Mouse (Mus musculus) thymus, adult 2 months (tissue): ENCODE data around the gene Usf3. TPM values are rescaled to one million over a fixed set of nuclear protein-coding genes. Genes with fewer than 3 reads are reported as not detected.

Source experiments
- DNase-seq: peaks from one replicate; pipeline ENCODE4 v3.0.0; 2021
- H3K27ac ChIP-seq: fragments of 200-500 bp; 2 replicates; pipeline ENCODE4 v1.5.1; 2012; ENCODE audit warnings: low read length, control low read depth; ENCODE audit not compliant: control insufficient read depth, insufficient read depth
- H3K27me3 ChIP-seq: fragments of 200-500 bp; 2 replicates; pipeline ENCODE4 v1.6.1; 2012; ENCODE audit warnings: mild to moderate bottlenecking, low read length, moderate library complexity, mixed read lengths; ENCODE audit not compliant: control insufficient read depth, insufficient read depth
- H3K36me3 ChIP-seq: fragments of 200-500 bp; 2 replicates; pipeline ENCODE4 v1.6.1; 2012; ENCODE audit warnings: mild to moderate bottlenecking, low read length, moderate library complexity; ENCODE audit not compliant: control insufficient read depth, insufficient read depth
- H3K4me1 ChIP-seq: fragments of 200-500 bp; replicated peaks from 2 replicates; pipeline ENCODE4 v1.6.1; 2012; ENCODE audit warnings: low read length; ENCODE audit not compliant: control insufficient read depth, insufficient read depth
- H3K4me3 ChIP-seq: fragments of 200-500 bp; 2 replicates; pipeline ENCODE4 v1.5.1; 2012; ENCODE audit warnings: mild to moderate bottlenecking, low read length, control low read depth, moderate library complexity; ENCODE audit not compliant: control insufficient read depth, insufficient read depth
- CTCF ChIP-seq: fragments of 200-500 bp; IDR thresholded peaks from 2 replicates; pipeline ENCODE4 v1.5.1; 2012; ENCODE audit warnings: mild to moderate bottlenecking, control low read depth, low read length, moderate library complexity, borderline replicate concordance; ENCODE audit not compliant: control insufficient read depth, poor library complexity, insufficient read depth; ENCODE audit errors: extremely low read depth
- POLR2A ChIP-seq: fragments of 200-500 bp; IDR thresholded peaks from 2 replicates; pipeline ENCODE4 v1.6.1; 2012; ENCODE audit warnings: mild to moderate bottlenecking, low read length, control low read depth, moderate library complexity; ENCODE audit not compliant: control insufficient read depth, poor library complexity, insufficient read depth; ENCODE audit errors: extremely low read depth
- WGBS: fragments of 180-500 bp; shearing (Covaris S2); methylation state at CpG from one replicate; pipeline ENCODE4 v1.1.7; 2018; 5-methylcytosine and 5-hydroxymethylcytosine counted together
- polyA plus RNA-seq: library from polyadenylated mRNA; depleted of rRNA; stranded (reverse); fragments of >200 nt; gene quantifications from 2 replicates; pipeline ENCODE4 v1.2.3, GENCODE M21; 2012; rRNA removed

The Usf3 gene
- polyA plus RNA-seq: 12.7 and 13.6 TPM in 2 replicates

DNA sequence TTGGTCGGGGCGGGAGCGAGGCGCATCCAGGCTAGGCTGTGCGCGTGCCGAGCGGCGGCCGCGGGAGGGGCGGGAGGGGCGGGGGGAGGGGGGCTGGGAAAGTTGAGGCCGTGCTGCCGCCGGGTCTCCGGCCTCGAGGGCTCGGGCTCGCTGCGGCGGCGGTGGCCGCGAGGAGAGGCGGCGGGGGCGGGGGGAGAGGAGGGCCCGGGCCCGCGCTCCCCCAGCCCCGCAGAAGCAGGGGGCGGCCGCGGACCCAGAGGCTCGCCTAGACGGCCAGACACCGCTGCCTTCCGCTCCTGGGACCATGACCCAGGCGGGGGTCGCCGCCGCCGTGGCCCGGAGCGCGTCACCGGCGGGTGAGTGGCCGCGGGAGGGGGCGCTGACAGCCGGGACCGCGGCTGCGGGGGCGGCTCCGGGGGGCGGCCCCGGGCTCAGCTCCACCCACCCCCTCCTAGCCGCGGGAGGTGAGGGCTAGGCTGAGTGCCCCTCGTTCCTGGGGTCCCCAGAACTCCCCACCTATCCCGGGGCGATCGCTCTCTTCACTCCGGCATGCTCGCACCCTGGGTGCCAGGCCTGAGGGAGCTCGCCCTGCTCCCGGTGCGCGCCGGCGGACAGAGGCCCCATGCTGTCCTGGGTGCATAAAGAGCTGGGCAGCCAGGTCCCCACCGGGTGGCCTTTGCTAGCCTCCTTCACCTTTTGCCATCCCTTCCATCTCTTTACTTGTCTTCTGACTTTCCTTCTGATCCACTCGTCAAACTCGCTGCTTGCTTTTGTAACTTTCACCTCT, at the start of gene Usf3:
Gene Usf3, plus strand, starts transcription at position 92 of the 787 bp plus-strand sequence.
- Histone ChIP-seq H3K4me1 (peaks cover 5% of the 10 kb centered on the region), H3K27ac (peak within 1 kb of the TSS; percentile 73), H3K27me3 (no peaks in the 10 kb centered on the region), H3K36me3 (no peaks in the 10 kb centered on the region), H3K4me3 (peak within 1 kb of the TSS; percentile 56)
- TF ChIP-seq CTCF (0 out of 2 replicates have a peak, but pooled peaks have one; percentile 32), POLR2A (peak; percentile 13; the same call in 1 of the 2 replicates)
- DNase-seq: peak; percentile 76
- under 1% methylated on average over 66 of the region's 77 CpGs for WGBS

DNA sequence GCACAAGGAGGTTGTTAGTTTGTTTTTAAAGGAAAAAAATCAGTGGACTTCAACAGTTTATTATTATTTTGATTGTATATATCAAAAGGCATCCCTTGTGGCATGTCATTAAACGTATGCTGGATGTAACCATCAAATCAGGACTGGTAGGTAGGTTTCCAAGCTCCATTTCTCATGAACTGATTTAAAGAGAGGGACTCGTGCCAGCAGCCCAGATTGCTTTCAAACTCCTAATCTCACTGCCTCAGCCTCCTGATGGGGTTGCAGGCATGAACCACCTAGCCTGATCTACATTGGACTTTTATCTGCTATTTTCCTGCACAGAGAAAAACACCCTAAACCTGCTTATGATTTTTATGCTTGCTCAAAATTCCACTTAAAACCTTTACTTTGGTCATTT, 49.3 kb upstream of the Usf3 start:
- Histone ChIP-seq H3K27ac (no peak overlapping the region), H3K4me3 (no peak overlapping the region), H3K27me3 (no peaks in the 10 kb centered on the region), H3K4me1 (no peaks in the 10 kb centered on the region), H3K36me3 (no peaks in the 10 kb centered on the region; the same call in 1 of the 2 replicates)
- 98% methylated on average over 2 of the region's 2 CpGs for WGBS
- DNase-seq: no peak
- TF ChIP-seq POLR2A (no peak), CTCF (no peak)

DNA sequence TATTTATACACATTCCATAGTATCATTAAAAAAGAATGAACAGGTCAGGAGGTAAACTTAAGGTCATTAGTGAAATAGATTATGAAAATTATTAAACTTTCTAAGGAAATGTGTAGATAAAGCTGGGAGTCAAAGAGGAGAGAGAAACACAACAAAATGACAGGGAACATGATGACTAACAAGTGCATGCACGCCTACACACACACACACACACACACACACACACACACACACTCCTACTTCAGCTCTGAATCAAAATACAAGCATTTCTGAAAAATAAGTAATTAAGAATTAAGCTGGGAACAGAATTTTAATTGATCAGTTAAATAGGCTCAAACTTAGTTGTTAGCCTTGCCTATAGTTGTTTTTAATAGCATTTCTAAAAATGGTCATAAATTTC, 48.3 kb upstream of the Usf3 start:
- Histone ChIP-seq H3K36me3 (no peaks in the 10 kb centered on the region; the same call in 1 of the 2 replicates), H3K4me3 (no peak overlapping the region), H3K4me1 (no peaks in the 10 kb centered on the region), H3K27ac (no peak overlapping the region), H3K27me3 (no peaks in the 10 kb centered on the region)
- 95% methylated on average over 1 of the region's 1 CpGs for WGBS
- TF ChIP-seq POLR2A: no peak
- TF ChIP-seq CTCF: no peak
- no peak for DNase-seq

DNA sequence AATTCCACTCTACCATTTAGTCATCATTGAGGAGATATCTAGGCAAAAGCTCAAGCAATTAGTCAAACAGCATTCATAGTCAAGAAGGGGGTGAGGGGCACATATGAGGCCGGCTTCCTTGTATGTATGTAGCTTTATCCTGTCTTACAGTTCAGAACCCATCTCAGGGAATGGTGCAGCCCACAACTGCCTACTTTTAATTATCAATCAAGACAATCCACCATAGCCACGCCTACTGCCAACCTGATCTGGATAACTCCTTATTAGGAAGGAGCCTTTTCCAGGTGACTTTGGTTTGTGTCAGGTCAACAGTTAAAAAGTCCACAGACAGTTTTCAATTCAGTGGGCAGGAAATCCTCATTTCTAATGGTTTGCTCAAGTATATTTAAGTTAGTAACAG, 47.6 kb upstream of the Usf3 start:
- WGBS: 91% methylated on average over 2 of the region's 2 CpGs
- no peaks in the 10 kb centered on the region for H3K4me1 ChIP-seq
- no peak overlapping the region for H3K27ac ChIP-seq
- TF ChIP-seq POLR2A: no peak
- TF ChIP-seq CTCF: no peak
- no peak for DNase-seq
- H3K4me3 ChIP-seq: no peak overlapping the region
- H3K36me3 ChIP-seq: no peaks in the 10 kb centered on the region; the same call in 1 of the 2 replicates
- H3K27me3 ChIP-seq: no peaks in the 10 kb centered on the region

DNA sequence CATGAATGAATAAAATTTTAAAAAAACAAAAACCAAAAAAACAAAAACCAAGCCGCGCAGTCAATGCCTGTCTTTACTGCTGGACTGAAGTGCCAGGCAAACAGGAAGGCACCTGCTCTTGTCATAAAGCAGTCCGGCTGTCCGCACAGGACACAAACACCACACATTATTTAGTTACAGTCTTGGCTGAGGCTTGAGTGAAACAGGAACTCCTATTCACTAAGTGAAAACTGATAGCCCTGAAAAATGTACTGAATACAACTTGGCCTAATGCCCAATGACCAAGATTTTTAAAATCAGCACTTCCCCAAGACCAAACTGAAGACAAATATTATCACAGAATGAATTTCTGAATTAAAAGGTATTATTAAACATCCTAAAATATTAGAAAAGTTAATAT, 46.6 kb upstream of the Usf3 start:
- DNase-seq: no peak
- TF ChIP-seq CTCF (no peak), POLR2A (no peak)
- Histone ChIP-seq H3K4me3 (no peak overlapping the region), H3K36me3 (no peaks in the 10 kb centered on the region; the same call in 1 of the 2 replicates), H3K27ac (no peak overlapping the region), H3K4me1 (no peaks in the 10 kb centered on the region), H3K27me3 (no peaks in the 10 kb centered on the region)
- 83% methylated on average over 4 of the region's 4 CpGs for WGBS

DNA sequence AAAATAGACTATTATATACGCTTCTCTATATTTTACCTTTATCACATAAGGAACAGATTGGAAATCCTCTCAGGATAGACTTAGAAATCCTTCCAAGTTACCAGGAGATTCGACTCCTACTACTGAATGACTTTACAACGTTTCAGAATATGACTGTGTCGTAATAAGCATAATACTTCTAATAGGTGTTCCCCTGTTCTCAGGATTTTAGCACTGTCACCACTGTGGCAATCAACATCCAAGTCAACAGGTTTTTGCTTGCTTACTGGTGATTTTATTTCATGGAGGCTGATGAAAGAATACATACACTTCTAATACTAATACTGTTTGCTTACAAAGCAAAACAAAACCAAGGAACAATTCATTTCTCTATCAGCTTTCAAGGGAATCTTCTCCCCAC, 40.7 kb upstream of the Usf3 start:
- Histone ChIP-seq H3K27me3 (no peaks in the 10 kb centered on the region), H3K36me3 (no peaks in the 10 kb centered on the region; the same call in 1 of the 2 replicates), H3K4me1 (no peaks in the 10 kb centered on the region), H3K27ac (no peak overlapping the region), H3K4me3 (no peak overlapping the region)
- TF ChIP-seq CTCF: no peak
- DNase-seq: no peak
- 84% methylated on average over 4 of the region's 4 CpGs for WGBS
